Mouse (Mus musculus) gastrocnemius, postnatal 25 days (tissue): ENCODE measurements around the gene Ccno. TPM values are rescaled to one million over a fixed set of nuclear protein-coding genes. Genes with fewer than 3 reads are reported as not detected.
A peak's percentile ranks its signal among the peaks of the same experiment; 100 is the strongest.

Experiments used
- DNase-seq: peaks from one replicate; pipeline ENCODE4 v3.0.0; 2022
- long read RNA-seq, 2 experiments: library from polyadenylated mRNA; stranded (forward); transcript quantifications; one replicate each; pipeline ENCODE4 v2.0.0; 2021
- total RNA-seq, 2 experiments: library from RNA; stranded (reverse); gene quantifications; 1 replicate in 1 of 2; 2 replicates in 1 of 2; pipeline ENCODE4 v1.2.3; 2021

Ccno gene
- not detected for total RNA-seq
- long read RNA-seq, experiment 1 = 0 reads
- long read RNA-seq, experiment 2 = 0 reads

DNA sequence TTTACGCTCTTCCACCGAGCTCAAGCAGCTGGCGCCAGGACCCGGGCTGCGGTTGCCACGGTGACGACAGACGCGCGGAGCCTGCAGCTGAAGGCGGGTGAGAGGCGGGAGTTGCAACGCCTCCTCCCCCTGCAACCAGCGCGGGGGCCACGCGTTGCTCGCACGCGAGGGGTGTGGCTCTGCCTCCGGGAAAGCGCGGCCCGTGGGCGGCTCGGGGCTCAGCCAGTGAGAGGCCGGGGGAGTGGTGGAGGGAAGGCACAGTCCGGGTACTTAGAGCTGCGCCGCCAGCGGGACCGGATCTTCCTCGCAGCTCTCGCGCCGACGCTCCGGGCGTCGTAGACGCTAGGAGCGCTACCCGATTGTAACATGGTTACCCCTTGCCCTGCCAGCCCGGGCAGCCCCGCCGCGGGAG lies at the start of gene Ccno:
Gene Ccno, plus strand, starts transcription at position 271 of the 412 bp plus-strand sequence.
- DNase-seq = peak; percentile 92

DNA sequence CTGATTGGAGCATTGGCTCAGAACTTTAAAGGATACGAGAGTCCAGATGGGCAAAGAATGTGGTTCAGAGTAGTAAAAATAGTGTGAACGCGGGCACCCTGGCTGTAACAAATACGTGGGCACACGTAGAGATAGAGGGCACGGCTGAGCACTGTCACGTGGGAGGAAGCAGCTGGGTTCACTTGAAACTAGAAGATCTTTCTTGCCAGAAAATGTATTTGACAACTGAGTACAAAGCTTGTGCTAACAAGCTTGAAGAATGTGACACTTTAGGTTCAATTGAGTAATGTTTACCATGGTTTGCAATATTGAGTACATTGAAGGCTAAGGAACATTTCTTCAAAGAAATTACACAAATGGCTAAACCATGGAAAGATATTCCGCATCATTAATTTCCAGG lies 49.5 kb upstream of the Ccno start:
- DNase-seq = no peak

DNA sequence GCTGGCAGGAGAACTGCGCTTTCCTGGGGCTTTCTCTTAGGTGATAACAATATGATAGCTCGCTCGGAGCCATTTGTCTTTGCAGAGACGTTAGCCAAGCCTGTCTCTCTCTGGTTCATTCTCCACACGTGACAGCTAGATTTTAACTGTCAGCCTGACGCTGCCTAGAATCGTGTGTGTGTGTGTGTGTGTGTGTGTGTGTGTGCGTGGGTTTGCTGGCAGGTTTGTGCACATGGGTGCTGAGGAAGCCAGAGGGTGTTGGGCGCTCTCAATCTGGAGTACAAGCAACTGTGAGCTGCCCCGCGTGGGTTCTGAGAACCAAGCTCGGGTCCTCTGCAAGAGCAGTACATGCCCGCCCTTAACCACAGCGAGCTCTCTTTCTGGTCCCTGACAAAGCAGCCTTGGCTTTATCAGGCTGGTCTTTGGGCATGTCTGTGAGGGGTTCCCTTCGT lies 45.7 kb upstream of the Ccno start:
- DNase-seq = no peak

DNA sequence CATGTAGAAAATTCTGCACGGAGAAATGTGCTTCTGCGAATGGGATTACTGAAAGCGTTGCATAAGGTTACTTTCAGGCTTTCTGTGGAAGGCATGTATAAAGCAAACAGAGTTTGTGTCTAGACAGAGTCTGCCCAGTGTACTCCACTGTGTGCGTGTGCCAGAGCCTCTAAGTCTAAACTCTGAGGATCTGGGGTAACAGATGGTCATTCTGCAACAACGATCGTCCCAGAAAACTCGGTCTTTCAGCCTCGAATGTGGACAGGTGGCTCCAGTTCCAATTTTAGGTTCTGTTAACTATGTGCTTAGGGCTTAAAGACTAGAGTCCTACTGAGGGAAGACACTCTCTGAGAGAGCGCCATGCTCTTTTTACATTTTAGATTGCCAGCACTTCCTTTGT lies 42.3 kb upstream of the Ccno start:
- DNase-seq = no peak

DNA sequence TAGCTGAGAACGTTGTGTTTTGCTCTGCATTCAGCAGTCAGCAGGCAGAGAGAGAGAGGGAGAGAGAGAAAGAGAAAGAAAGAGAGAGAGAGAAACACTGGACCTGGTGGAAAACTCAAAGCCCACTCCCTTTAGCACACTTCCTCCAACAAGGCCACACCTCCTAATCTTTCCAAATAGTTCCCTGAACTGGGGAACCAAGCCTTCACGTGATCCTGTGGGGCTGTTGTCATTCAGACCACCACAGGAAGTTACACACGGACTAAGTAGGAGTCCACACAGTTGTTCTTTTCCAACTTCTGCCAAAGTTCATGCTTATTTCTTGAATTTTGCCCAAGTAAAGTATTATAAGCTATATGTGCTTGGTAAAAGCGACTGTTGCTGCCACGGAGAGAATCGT lies 41.7 kb upstream of the Ccno start:
- DNase-seq = no peak

DNA sequence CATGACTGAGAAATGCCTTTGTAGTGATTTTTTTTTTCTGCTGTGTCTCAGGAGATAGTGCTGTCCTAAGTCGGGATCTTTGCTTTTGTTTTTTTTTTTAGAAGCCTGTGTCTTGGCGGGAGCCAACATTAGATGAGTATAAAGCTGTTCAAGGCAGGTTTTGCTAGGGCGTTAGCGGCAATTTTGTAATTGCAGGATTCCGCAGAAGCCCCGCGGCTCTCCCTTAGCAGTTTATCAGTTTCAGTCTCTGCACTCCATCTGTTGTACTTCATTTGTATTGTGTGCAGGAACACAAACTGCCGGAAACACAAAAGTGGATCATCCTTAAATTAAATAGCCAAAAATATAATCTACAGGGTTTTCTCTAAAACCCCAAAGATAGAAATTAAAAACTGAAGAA lies 33.5 kb upstream of the Ccno start:
- no peak for DNase-seq

DNA sequence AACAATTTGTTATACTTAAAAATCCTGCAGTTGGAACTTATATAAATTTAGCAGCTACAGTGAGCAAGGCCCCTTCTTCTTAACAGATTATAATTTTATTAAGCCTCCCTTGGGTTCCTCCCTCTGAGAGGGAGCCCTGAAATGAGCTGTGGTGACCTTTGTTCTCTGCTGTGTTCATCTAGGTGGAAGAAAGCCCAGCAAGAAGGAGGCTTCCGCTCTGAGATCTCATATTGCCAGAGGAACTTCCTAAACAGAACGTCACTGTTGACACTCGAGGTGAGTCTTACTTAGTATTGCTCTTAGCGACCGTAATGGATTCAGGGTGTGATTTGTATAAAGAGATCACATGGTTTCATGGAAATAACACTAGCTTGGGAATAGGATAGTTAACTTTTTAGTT lies 24.5 kb upstream of the Ccno start:
- DNase-seq = no peak

DNA sequence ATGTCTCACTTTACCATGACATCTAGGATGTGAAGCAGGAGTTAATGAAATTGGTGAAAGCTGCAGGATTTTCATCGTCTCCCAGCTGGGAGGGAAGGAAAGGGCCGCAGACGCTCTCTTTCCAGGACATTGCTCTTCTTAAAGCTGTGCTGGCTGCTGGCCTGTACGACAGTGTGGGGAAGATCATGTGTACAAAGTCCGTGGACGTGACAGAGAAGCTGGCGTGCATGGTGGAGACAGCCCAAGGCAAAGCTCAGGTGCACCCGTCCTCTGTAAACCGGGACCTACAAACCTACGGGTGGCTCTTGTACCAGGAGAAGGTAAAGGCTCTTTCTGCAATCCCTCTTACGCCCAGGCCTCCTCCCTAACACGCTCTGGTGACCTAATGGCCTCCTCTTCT lies 23.2 kb upstream of the Ccno start:
- no peak for DNase-seq

DNA sequence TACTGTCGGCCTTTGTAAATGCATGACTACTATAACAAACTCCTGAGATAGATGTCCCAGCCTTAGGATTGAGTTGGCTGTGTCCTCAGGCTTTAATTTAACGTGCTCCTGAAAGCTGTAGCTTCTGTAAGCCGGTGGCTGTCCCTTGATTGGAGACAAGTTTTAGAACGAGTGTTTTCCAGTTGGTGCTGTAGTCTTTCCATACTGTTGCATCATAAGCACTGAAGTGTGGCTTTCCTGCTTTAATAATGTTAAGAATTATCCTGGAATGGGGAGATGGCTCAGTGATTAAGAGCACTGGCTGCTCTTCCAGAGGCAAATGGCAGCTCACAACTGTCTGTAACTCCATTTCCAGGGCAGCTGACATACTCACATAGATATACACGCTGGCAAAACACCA lies 20.3 kb upstream of the Ccno start:
- DNase-seq = no peak

DNA sequence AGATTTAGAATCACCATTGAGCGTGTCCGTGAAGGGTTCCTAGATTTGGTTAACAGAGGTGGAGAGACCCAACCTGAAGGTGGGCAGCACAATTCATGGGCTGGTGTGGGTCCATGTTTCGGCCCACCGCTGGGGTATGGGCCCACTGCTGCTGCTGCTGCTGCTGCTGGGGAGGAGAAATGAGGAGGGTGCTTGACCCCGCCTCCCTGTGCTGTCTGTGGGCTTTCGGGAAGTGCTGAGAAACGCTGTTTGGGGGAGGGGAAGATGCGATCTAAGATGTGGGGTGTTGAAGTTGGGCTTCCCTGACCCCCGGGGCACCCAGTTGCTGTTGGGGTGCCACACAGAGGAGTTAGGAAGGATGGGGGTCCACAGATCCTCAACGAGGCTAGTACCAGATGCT lies 10.9 kb upstream of the Ccno start:
- no peak for DNase-seq

DNA sequence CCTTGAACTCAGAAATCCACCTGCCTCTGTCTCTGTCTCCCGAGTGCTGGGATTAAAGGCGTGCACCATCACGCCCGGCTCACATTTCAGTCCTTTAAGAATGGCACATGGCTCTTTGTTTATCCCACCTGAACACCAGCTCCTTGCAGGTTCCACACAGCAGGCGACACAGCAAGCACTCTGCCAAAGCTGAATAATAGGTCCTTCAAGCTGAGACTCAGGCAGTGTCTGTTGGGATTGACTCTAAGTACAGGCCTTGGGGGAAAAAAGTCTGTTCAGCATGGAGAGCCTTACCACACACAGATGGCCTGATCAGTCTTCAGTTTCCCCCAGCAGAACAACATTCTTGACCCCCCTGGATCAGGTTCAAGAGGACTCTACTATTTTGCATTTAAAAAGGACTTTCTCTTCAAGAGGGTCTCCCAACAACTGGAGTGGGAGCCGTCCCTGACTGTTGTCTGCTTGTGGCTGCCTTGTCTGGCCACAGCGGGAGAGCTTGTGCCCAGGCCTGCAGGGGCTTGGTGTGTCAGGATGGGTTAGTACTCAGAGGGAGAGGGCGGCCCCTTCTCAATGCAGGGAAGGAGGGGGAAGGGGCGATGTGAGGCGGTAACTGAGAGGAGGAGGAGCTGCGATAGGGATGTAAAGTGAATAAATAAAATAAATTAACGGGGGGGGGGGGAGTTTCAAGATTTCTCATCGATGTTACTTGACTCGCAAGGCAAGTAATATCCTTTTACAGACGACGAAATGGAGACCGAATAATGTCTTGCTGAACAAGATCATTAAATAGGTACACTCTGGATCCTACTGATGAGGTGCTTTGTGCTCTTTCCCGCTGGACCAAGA lies 1.8 kb upstream of the Ccno start:
- DNase-seq = no peak

DNA sequence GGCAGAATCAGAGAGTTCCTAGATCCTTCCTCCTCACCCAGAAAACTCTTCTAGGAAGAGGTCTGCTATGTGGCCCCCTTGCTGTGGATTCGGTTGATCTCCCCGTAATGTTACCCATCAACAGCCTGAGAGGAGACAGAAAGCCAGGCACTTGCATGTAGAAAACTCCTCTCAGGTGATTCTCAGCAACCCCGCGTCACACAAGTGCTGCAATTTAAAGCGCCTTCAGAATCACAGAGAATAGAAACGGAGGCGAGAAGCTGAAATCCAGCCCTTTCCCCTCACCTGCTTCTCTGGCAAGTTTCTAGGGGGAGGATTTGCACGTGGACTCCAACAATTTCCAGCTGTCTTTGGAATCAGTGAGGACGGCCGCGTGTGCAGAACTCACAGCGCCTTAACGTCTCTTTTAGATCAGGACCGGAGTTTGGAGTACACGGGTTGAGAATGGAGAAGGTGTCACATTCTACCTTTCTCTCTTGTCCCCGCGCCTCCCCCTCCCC lies 1.1 kb upstream of the Ccno start:
- DNase-seq = no peak

DNA sequence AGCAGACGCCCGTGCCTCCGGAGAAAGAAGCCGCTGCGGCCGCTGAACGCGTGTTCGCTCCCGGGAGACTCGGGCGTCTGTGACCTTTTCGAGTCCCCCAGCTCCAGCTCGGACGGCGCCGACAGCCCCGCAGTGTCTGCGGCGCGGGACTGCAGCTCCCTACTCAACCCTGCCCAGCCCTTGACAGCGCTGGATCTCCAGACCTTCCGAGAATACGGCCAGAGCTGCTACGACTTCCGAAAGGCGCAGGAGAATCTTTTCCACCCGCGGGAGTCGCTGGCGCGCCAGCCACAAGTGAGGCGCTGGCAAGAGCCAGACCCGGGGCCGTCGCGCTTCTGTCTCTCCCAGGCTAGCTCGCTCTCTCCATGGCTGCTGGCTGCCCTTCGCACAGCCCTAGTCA lies 389 bp downstream of the Ccno start:
- DNase-seq = no peak

DNA sequence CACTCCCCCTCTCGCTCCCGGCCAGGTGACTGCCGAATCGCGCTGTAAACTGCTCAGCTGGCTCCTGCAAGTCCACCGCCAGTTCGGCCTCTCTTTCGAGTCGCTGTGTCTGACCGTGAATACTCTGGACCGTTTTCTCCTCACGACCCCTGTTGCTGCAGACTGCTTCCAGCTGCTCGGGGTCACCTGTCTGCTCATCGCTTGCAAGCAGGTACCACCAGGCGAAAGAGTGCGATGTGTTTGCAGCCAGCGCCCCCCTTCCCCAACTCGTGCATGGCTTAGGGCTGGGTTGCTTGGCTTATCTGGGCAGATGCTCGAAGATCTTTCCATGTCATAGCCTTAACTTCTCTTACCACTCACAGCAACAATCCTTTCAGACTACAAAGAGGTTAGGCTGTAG lies 1.3 kb downstream of the Ccno start:
- no peak for DNase-seq

DNA sequence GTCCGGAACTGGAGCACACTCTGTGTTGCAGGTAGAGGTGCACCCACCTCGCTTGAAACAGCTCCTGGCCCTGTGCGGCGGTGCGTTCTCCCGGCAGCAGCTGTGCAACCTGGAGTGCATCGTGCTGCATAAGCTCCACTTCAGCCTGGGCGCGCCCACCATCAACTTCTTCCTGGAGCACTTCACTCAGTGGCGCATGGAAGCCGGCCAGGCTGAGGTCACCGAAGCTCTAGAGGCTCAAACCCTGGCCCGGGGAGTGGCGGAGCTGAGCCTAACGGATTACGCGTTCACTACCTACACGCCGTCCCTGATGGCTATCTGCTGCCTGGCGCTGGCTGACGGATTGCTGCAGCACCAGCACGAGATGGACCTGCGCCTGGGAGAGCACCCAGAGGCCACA lies 1.9 kb downstream of the Ccno start:
- no peak for DNase-seq

DNA sequence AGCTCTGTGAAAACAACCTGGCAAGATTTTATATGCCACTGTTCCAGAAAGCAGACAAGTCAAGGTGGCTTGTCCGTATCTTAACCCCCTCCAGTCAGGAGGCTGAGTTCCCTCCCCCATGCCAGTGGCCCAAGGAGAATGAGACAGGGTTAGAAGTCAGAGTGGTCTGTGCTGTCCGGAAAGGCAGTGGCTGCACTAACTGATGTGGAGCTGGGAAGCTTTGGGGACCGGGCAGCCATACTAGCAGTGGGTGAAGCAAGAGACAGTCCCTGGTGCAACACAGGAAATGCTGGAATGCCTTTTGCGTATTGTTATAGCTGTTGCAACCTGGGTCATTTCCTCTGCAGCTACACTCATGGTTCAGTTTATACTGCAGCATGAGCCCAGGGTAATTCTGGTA lies 2.7 kb downstream of the Ccno start:
- DNase-seq = no peak

DNA sequence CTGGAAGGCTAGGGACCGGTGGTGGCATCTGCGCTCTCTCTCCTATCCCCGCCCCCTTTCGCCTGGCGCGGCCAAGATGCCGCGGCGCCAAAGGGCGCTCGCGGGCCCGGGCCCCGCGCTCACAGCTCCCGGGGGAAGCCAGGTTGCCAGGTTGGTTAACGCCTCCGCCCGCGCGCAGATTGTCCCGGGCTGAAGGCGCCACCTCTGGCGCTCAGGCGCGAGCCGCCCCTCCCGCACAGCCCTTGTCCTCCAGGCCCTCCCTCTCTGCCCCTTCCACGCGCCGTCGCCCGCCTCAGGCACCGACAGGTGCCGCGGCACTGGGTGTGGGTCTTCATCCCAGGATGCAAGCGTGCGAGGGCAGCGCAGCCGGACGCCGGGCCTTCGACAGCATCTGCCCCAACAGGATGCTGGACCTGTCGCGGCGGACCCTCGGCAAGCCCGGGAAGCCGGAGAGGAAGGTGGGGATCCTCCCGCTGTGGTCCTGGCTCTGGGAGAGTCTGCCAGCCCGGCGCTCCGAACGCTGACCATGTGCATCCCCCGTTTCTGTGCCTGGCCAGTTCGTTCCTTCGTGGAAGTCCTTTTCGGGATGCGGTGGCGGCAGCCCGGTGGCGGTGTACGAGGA lies 6.0 kb downstream of the Ccno start, which contains the start of gene Mcidas:
Gene Mcidas, plus strand, starts transcription at position 315 of the 622 bp plus-strand sequence.
- no peak for DNase-seq

DNA sequence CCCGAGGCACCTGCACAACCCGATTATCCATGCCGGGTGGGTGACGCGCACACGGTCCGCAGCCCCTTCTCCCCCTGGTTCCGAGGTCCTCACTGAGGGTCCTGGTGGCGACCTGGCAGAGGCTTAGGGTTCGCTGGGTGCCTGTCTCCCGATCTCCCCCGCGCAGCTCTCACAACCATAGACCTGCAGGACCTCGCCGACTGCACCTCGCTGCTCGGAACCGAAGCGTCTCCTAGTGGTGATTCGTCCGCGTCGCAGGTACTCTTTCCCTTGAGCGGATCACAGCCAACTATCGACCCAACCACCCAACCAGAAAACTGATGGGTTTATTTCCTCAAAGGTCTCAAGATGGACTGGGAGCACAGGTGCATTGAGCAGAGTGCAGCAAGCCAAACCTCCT lies 6.6 kb downstream of the Ccno start:
- no peak for DNase-seq

DNA sequence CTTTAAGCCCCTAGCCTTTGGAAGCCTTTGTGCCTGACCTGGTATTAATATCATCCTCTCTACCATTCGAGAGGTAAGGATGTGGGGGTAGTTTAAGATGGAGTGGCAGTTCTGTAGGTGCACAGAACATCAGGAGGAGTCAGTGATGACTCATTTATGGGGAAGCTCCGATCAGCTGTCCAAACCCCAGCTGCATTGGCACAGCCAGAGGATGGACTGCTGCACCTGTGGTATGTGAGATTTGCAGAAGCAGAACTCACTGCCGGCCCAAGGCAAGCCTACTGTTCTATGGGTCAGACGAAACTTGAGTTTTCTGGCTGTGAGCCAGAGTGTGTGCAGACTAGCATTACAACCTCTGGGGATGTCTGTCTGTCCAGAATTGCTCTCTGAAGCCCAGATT lies 8.8 kb downstream of the Ccno start:
- no peak for DNase-seq

DNA sequence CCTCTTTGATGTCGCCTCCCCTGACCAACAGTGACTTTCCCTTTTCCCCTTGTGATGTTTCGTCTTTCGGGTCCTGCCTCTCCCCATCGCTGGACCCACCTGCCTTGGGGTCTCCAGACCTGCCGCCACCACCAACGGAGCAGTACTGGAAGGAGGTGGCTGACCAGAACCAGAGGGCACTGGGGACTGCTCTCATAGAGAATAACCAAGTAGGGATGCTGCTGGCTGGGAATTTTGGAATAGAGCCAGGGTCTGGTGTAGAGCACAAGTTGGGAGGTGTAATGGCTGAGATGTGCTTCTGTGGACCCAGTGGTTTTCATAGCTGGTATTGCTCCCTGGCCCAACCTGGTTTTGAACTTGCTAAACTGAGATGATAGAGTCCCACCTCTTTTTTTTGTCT lies 9.8 kb downstream of the Ccno start:
- no peak for DNase-seq

DNA sequence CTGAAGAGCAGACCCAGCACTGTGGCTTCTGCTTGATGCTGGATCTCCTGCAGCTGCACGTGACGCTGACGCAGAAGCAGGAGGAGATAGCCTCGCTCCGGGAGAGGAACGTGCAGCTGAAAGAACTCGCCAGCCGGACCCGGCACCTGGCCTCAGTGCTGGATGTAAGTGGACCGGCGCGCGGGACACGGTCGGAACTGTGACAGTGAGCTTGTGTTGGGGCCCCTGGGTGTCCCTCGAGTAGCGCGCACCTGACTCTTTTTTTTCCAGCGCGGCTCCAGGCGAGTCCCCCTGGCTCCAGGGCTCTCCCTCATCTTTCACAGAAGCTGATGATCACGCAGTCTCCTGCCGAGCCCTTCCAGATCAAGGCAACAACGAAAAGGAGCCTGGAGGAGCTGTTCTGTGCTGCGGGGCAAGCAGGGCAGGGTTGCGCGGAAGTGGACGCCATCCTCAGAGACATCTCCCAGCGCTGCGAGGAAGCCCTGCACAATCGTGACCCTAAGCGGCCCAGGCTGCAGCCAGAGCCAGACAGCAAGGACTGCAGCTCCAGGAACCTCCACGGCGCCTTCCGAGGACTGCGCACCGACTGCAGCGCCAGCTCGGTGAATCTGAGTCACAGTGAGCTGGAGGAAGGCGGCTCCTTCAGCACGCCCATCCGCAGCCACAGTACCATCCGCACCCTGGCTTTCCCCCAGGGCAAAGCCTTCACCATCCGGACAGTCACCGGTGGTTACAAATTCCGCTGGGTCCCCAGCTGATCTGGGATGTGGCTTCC lies 11.0 kb downstream of the Ccno start:
- DNase-seq = no peak

DNA sequence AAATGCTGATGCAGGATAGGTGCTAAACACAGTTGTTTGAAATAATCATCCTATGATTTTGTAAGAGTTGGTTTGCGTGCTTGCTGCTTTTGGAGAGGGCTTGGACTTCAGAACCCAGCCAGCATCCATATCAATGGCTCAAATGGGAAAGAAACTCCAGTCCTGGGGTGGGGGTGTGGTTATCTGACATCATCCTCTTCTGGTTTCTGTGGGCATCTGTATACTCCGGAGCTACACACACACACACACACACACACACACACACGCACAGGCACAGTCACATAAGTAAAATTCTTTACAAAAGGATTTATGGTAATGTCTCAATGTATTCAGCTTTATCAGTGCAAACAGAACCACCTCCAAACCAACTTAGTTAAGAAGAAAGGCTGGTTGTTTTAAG lies 12.5 kb downstream of the Ccno start:
- DNase-seq = no peak
